Mouse (Mus musculus) gastrocnemius, postnatal 14 days (tissue): ENCODE data around the gene Arid1b. TPM values are rescaled to one million over a fixed set of nuclear protein-coding genes. Genes with fewer than 3 reads are reported as not detected.
A peak's percentile ranks its signal among the peaks of the same experiment; 100 is the strongest.

ENCODE experiments used
- DNase-seq: peaks from one replicate; pipeline ENCODE4 v3.0.0; 2021; ENCODE audit warnings: mixed read lengths
- intact Hi-C: fragments of 180-260 bp; cut with DNase I; formaldehyde crosslinking; loops from one replicate; pipeline ENCODE4 v1.15.1; 2025; ENCODE audit warnings: low total_unique reads
- long read RNA-seq, 2 experiments: library from polyadenylated mRNA; stranded (forward); transcript quantifications; one replicate each; pipeline ENCODE4 v2.0.0; 2021
- total RNA-seq, 2 experiments: library from RNA; stranded (reverse); gene quantifications; 2 replicates each; pipeline ENCODE4 v1.2.3; 2021

The Arid1b gene
- 10 to 100 TPM; 30.0 to 31.4 TPM for total RNA-seq
- long read RNA-seq, experiment 1, partial matches to known transcripts = 11 of 13 reads
- long read RNA-seq, experiment 1, other reads (novel, unspliced or antisense) = 2 of 13 reads
- long read RNA-seq, experiment 2, full-length matches to known transcripts = 1 of 17 reads
- long read RNA-seq, experiment 2, partial matches to known transcripts = 13 of 17 reads
- long read RNA-seq, experiment 2, other reads (novel, unspliced or antisense) = 3 of 17 reads

DNA sequence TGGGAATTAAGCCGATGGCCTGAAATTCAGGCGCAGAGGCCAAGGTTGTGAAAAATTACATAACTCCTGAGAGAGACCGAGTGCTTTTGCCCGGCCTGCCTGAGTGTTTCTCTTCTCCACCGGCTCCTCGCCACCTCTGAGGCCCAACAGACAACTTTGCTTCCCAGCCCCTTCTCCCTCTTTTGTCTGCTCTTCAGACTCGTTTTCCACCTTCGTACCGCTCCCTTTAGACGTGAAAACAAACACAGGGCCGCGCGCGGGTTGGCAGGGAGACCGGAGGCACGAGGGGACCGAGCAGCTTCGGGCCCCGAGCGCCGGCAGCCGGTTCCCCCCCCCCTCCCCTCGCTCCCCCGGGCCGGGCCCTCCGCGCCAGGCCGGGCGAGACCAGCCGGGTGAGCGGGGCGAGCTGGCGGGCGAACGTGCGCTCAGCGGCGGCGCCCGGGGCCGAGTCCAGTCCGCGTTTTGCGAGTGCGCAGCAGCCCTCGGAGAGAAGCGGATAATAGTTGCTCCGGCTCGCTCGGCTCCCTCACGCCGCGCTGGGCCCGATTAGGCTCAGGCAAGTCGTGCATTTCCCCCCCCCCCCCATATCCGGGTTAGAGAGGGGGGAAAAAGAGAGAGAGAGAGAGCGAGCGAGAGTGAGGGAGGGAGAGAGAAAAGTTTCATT lies at the start of gene Arid1b:
Gene Arid1b, plus strand, starts transcription at position 493 of the 664 bp plus-strand sequence.
- intact Hi-C loops = loop anchor here (5.0 kb wide), 1 partner anchor 82 kb away; no protein-coding TSS in a partner anchor
- DNase-seq = peak; percentile 88

DNA sequence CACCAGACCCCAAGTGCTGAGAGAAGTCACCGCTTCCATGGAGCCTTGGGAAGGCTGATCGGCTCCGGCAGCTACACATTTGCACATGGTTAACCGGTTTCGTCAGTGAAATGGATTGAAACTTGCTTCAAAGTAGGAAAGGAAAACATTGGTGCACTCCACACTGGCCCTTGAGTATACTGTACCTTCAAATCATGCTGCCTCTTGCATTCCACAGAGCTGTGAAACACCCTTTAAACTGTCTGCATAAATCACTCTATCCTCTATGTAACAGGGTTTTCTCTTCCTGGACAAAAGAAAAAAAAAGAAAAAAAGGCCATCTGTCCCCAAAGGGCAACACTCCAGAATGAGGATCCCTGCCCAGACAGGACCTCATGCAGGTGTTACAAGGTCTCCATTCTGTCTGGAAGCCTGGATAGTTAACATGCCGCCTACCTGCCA lies 48.8 kb upstream of the Arid1b start:
- intact Hi-C loops = no loop called here
- DNase-seq = no peak

GRCm38 (mm10) chr17:4945871-4946331 lies 48.2 kb upstream of the Arid1b start:
- intact Hi-C loops = no loop called here
- peak; percentile 57 for DNase-seq

DNA sequence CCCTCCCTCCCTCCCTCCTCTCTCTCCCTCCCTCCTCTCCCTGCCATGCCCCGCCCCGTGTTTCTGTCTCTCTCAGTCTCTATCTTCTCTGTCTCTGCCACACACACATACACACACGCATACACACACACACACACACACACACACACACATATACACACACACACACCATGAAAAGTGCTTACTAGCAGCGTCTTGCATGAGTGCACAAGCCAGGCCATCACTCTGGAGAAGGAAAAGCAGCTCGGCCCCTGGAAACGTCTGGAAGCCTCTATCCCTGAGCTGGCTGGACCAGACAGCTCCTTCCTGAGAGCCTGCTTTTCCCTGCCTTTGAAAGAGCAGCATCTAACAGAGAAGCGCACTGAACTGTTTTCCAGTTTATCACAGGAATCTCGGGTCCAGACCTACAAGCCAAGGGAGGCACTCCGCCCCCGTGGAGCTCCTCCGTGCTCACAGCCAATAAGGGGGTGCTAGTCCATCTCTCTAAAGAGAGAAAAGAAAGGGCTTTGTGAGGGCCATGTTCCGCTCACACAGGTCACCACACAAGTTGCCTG lies 47.6 kb upstream of the Arid1b start:
- peak; percentile 37 for DNase-seq

GRCm38 (mm10) chr17:4947013-4947412 lies 47.1 kb upstream of the Arid1b start:
- intact Hi-C loops = no loop called here

More for the DNA sequence above, 47.6 kb upstream of the Arid1b start:
- intact Hi-C loops = no loop called here

GRCm38 (mm10) chr17:4947439-4947838 lies 46.7 kb upstream of the Arid1b start:
- intact Hi-C loops = no loop called here

More at GRCm38 (mm10) chr17:4947013-4947412, 47.1 kb upstream of the Arid1b start:
- DNase-seq = no peak

DNA sequence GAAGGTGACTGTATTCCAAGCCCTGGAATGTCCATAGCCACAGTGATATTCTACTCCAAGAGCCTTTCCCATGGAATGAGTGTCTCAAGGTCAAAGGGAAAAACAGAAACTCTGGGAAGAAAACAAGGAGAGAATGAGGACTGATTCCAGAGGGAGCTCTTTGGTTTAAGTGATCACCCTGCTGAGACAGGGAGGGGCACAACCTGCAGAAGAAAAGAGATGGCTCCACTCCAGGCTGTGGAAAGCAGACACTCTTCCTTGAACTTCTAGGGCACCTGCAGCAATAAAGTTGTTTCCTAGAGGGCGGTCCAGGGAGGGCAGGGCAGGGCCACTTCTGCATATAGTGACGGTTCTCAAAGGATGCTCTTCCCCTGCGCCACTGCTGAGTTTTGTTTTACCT lies 45.6 kb upstream of the Arid1b start:
- DNase-seq = no peak
- intact Hi-C loops = no loop called here

More at GRCm38 (mm10) chr17:4947439-4947838, 46.7 kb upstream of the Arid1b start:
- DNase-seq = no peak

DNA sequence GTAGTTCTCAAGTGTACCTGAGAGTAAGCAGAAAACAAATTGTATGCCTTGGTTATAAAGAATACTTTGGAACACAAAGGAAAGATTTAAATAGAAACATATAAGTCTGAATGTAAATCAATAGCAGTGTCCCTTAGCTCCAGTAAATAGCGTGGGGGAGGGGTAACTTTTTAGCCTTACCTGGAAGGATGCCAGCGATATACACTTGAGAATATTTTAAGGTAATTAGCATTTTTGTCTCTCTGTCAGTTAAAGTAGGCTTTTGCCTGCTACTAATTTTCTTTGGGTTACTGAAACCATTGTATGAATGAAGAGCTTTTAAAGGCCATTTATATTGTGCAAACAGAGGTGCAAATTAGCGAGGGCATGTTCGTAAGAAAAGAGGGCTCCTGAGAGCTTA lies 39.7 kb upstream of the Arid1b start:
- DNase-seq = no peak
- intact Hi-C loops = no loop called here

GRCm38 (mm10) chr17:4964192-4964877 lies 29.8 kb upstream of the Arid1b start:
- intact Hi-C loops = no loop called here
- no peak for DNase-seq

- intact Hi-C loops = no loop called here
- no peak for DNase-seq
Measured at GRCm38 (mm10) chr17:4967201-4967600, 26.9 kb upstream of the Arid1b start.

DNA sequence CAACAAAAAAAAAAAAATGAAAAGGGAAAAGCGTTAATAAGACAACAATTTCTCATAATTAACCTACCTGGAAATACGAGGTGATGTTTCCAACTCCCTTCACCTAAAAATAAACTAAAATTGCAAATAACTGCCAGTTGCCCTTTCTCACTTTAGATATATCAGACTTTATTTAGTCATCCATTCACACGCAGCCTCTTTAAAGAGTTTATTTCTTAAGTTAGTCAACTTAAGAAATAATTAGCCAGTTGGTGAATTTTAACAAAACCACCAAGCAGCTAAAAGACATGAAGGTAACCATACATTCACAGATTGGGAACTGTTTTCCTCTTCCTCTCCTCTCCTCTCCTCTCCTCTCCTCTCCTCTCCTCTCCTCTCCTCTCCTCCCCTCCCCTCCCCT lies 26.1 kb upstream of the Arid1b start:
- DNase-seq = no peak
- intact Hi-C loops = no loop called here

DNA sequence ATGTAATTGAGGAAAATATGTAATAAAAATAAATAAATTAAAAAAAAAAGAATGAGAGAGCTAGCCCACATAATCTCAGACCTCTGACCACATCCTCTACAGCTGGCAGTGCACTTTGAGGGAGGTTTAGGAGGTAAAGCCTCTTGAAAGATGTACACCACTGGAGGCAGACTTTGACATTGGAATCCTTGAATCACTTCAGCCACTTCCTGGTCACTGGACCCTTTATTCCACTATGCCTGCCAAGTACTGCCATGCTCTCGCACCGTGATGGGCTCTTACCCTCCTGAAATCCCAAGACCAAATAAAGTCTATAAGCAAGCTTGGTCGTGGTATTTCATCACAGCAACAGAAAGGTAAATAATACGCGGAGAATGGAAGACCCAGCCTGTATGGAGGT lies 25.3 kb upstream of the Arid1b start:
- intact Hi-C loops = no loop called here
- DNase-seq = no peak

DNA sequence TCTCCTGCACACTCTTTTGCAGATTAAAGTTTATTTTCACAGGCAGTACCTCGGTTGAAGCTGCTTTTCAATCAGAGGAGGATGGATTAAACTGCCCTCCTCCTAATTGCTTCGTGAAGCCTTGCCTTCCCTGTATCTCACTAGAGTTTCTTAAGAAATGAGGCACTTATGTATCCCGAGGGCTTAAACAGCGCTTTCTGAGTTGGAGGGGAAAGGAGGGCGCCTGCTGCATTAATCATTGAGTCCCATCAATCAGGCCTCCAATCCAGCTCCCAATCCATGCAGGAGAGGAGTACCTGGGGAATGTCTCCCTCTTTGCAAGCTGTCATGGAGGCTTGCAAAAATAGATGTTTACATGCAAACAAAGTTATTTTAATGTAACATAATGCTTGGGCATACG lies 21.9 kb upstream of the Arid1b start:
- DNase-seq = no peak
- intact Hi-C loops = no loop called here

- peak; percentile 88 for DNase-seq
- intact Hi-C loops = no loop called here
Measured at GRCm38 (mm10) chr17:4974736-4975135, 19.4 kb upstream of the Arid1b start.

GRCm38 (mm10) chr17:4980151-4980550 lies 14.0 kb upstream of the Arid1b start:
- intact Hi-C loops = no loop called here
- DNase-seq = no peak

DNA sequence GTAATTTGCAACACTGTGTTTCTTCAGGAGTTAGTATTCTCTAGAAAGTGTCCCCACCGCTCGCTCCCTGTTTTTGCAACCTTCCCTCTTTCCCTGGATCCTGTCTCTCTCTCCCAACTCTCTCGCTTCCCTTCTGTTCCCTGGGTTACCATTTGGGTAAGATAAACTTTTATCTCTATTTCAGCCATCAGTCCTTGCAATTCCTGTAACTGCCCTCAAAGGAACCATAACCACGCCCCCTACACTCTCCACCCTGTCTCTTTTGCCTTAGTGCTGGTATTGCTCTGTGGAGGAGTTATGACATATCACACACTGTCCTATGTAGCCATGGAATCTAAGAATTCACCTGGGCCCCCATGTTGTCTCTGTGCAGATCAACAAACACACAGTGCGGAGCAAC lies 11.3 kb upstream of the Arid1b start:
- intact Hi-C loops = no loop called here
- no peak for DNase-seq

DNA sequence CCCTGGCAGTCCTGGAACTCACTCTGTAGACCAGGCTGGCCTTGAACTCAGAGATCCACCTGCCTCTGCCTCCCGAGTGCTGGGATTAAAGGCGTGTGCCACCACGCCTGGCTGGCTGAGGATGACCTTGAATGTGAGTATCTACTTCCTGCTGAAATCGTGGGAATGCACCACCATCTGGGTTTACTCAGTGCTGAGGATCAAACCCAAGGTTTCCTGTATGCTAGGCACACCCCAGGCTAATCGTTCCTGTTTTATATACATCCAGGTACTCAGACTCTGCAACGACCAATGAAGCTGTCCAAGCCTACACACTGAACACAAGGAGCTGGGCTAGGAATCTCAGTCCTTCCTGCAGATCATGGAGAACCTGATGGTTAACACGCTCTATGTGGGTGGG lies 9.4 kb upstream of the Arid1b start:
- intact Hi-C loops = no loop called here
- no peak for DNase-seq

DNA sequence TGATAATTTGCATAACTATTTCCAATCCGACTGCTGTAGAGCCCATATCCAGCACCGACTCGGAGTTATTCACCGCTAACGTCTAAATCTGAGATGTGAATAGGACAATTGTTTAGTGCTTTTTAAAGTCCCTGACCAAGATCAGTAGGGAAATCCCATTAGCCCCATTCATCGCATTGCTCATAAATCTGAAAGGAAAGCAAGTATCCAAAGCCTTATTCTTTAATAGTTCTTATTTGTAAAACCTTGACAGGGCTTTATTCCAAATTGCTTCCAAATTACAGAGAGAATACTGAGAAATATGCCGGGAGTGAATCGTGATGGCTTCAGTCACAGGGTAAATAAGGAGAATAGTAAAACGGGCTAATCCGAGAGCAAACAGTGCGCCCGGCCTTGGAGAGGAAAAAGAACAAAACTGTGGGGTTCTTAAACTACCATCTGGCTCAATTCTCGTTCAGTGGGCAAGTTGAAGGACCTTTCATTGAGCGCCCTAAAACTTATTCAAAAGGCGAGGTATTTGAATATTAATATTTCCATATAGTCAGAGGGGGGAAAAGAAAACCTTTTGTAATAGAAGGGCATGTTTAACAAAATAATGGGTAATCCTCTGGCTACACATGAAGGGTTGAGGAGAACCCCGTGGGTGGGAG lies 3.1 kb upstream of the Arid1b start:
- no peak for DNase-seq
- intact Hi-C loops = loop anchor here (5.0 kb wide), 1 partner anchor 79 kb away; no protein-coding TSS in a partner anchor

DNA sequence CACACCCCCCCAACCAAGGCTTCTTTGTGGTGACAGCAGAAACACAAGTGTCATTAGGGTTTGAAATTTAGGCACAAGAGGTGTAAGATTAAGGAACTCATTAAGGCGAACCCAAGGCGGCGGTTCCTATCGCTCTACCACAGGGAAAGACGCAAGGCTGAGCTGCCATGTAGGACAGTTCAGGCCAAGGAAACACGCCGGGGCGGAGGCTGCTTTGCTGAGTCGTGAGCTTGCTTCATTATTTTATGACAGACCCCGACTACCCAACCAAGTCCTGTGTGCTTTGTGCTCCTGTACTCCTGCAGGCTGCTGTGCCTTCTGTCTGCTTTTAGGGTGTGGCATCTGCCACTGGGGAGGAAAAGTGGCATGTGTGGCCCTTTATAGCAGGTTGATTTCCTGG lies 2.5 kb upstream of the Arid1b start:
- intact Hi-C loops = loop anchor here (5.0 kb wide), 1 partner anchor 79 kb away; no protein-coding TSS in a partner anchor
- DNase-seq = no peak

DNA sequence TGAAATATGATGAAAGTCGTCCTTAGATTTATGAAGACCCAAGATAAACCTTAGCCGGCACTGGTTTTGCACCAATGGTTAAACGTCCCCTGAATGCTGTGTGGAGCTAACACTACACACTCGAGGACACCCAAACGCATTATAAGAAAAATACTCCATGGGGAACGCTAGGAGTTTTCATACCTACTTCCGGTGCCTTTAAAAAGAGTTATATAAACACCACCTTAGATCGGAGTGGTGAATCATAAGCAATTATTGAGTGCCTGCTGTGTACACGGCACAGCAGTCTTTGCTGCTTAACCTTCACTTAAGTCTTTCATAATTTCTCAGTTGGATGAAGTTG lies 664 bp upstream of the Arid1b start:
- DNase-seq = no peak
- intact Hi-C loops = loop anchor here (5.0 kb wide), 1 partner anchor 81 kb away; no protein-coding TSS in a partner anchor
